ENCODE assay signal across 17 mouse cellular contexts in the genomic region with DNA sequence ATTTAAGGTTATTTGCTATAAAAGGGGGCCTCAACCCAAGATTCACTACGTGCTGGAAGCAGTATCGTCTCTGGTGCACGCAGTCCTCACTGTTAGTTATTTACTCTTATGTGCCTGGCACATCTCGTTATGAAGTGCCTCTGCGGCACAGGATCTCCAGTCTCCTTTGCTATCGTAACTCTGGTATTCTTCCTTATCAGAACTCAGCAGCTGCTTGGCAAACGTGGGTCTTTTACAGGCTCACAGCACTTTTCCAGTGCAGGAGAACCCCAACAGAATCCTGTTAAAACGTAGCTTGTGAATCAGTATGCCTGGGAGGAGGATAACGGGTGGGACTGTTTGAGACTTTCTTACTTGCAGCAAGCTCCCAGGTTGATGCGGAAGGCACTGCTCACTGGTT.
DNase-seq lines count a peak whose midpoint lies in the region; ATAC-seq and TF ChIP-seq lines count a peak whose summit lies in the region.
"Had no signal": no experiment of that assay in that cellular context is flagged by ENCODE, and none has a peak within 500 bp of the region (broad histone marks: within the 10 kb centered on the region; RNA-seq: fewer than 3 reads in every experiment).

No protein-coding gene starts in this region.

- H3K9me3 ChIP-seq in lung, embryonic 14.5 days (ENCODE audit: low read depth, low read length): no peaks in the 10 kb centered on the region
- no peaks in the 10 kb centered on the region for H3K9me3 ChIP-seq in heart, embryonic 15.5 days (replicated peaks)
- no peaks in the 10 kb centered on the region for H3K9me3 ChIP-seq in liver, embryonic 15.5 days (replicated peaks)
- H3K9me3 ChIP-seq: limb, embryonic 13.5 days; neural tube, embryonic 15.5 days had no signal

- peak overlapping the region; percentile 15; the same call in 1 of the 2 replicates for H3K4me2 ChIP-seq in lung, embryonic 14.5 days
- peak overlapping the region; percentile 58 for H3K4me2 ChIP-seq in heart, embryonic 15.5 days
- H3K4me2 ChIP-seq in liver, embryonic 15.5 days: peak overlapping the region; percentile 63
- H3K4me2 ChIP-seq: limb, embryonic 13.5 days; neural tube, embryonic 15.5 days had no signal

- no peak overlapping the region for H3K4me3 ChIP-seq in lung, embryonic 14.5 days (ENCODE audit: low read depth, low read length)
- H3K4me3 ChIP-seq in heart, embryonic 15.5 days: peak overlapping the region; percentile 39
- H3K4me3 ChIP-seq in liver, embryonic 15.5 days (replicated peaks): peak overlapping the region; percentile 35
- H3K4me3 ChIP-seq: left cerebral cortex, adult 2 months; limb, embryonic 13.5 days; neural tube, embryonic 15.5 days had no signal

- TF ChIP-seq CTCF in lung, embryonic 14.5 days (IDR thresholded peaks at IDR 0.05; ENCODE audit: low read depth): no peak

- H3K4me1 ChIP-seq in lung, embryonic 14.5 days (ENCODE audit: insufficient read depth): no peaks in the 10 kb centered on the region
- H3K4me1 ChIP-seq in heart, embryonic 15.5 days (replicated peaks): 0 out of 2 replicates have a peak, but pooled peaks cover 4% of the 10 kb centered on the region
- peaks cover 11% of the 10 kb centered on the region for H3K4me1 ChIP-seq in liver, embryonic 15.5 days (replicated peaks)
- H3K4me1 ChIP-seq: limb, embryonic 13.5 days; neural tube, embryonic 15.5 days had no signal

- no peak overlapping the region for H3K27ac ChIP-seq in lung, embryonic 14.5 days (ENCODE audit: low read depth)
- no peak overlapping the region for H3K27ac ChIP-seq in heart, embryonic 15.5 days
- H3K27ac ChIP-seq in liver, embryonic 15.5 days (replicated peaks): peak overlapping the region; percentile 66
- H3K27ac ChIP-seq: hindbrain, postnatal 0 days; left cerebral cortex, adult 2 months; limb, embryonic 13.5 days; neural tube, embryonic 15.5 days had no signal

- H3K9ac ChIP-seq in lung, embryonic 14.5 days: no peak overlapping the region
- H3K9ac ChIP-seq in heart, embryonic 15.5 days: no peak overlapping the region
- H3K9ac ChIP-seq in liver, embryonic 15.5 days: peak overlapping the region; percentile 6; the same call in 1 of the 2 replicates
- H3K9ac ChIP-seq: limb, embryonic 13.5 days; neural tube, embryonic 15.5 days had no signal

- peak; percentile 14 for DNase-seq in lung, embryonic 14.5 days
- no peak for DNase-seq in lung, adult 18-20 months
- DNase-seq in c-Kit-negative CD71-positive TER-119-positive erythroid progenitor cells, embryonic 14.5 days (ENCODE audit: low read depth, low spot score): peak; percentile 21
- no peak for DNase-seq in embryo, embryonic 10 days (ENCODE audit: low spot score)
- DNase-seq in kidney, adult 18-20 months: no peak
- DNase-seq: cerebellum, adult 9-10 months; embryo, embryonic 11 days; gastrocnemius, postnatal 36 days; lung, postnatal 4 days; thymus, adult 2 months had no signal

- H3K36me3 ChIP-seq in lung, embryonic 14.5 days (ENCODE audit: insufficient read depth): no peaks in the 10 kb centered on the region
- H3K36me3 ChIP-seq in heart, embryonic 15.5 days: no peaks in the 10 kb centered on the region
- no peaks in the 10 kb centered on the region for H3K36me3 ChIP-seq in liver, embryonic 15.5 days (replicated peaks)
- H3K36me3 ChIP-seq: limb, embryonic 13.5 days; neural tube, embryonic 15.5 days had no signal

- 30% methylated on average over 10 of the region's 10 CpGs for WGBS in lung, embryonic 14.5 days
- WGBS in heart, embryonic 15.5 days: 17% methylated on average over 10 of the region's 10 CpGs
- 19% methylated on average over 10 of the region's 10 CpGs for WGBS in liver, embryonic 15.5 days (ENCODE audit: insufficient replicate concordance)

- no peaks in the 10 kb centered on the region for H3K27me3 ChIP-seq in lung, embryonic 14.5 days (ENCODE audit: insufficient read depth, low read length)
- no peaks in the 10 kb centered on the region for H3K27me3 ChIP-seq in heart, embryonic 15.5 days
- no peaks in the 10 kb centered on the region for H3K27me3 ChIP-seq in liver, embryonic 15.5 days
- H3K27me3 ChIP-seq: neural tube, embryonic 15.5 days had no signal

- ATAC-seq in lung, embryonic 14.5 days (ENCODE audit: insufficient read depth): no peak
- 0 out of 2 replicates have a peak, but pooled peaks have one; percentile 27 for ATAC-seq in heart, embryonic 15.5 days (replicated peaks; ENCODE audit: insufficient number of reproducible peaks, insufficient read depth, low FRiP score, low read depth)
- ATAC-seq in liver, embryonic 15.5 days (ENCODE audit: insufficient read depth): peak; percentile 98
- ATAC-seq: activated CD4-positive, CD25-positive, alpha-beta regulatory T cell, adult 4 months; hindbrain, postnatal 0 days had no signal

Comparison
In these comparisons a context has a peak if more than half of its experiments do, and no peak if none do; other contexts are left out.
1. DNase-seq: peak in lung, embryonic 14.5 days (single experiment) and c-Kit-negative CD71-positive TER-119-positive erythroid progenitor cells, embryonic 14.5 days (single experiment); none in lung, adult 18-20 months (0 of 2), embryo, embryonic 10 days (single experiment) and kidney, adult 18-20 months (single experiment).
2. Peak in every context shown above with its lines, with median percentiles within 50 percentile points of each other: H3K4me2 ChIP-seq.